In the genomic region with DNA sequence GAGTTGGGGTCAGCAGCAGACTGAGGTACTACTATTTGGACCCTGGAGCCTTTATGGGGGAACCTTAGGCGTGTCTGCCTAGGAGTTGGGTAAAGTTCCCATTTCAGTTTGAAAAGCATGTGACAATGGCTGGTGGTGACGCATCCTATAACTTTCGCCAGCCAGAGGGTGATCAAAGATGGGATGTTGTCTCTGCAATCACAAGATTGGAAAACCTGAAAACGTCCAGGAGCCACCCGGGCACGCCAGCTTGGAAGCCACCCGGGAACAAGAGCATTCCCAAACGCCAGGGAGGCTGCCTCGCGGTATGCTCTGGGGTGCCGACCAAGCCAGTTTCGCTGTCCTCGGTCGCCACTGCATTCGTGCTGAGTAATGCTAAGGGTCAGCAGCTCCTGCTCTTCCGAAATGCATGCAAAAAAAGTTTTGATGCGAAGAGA, we compare ENCODE assay signal across 1 mouse cellular context.
TF ChIP-seq lines count a peak whose summit lies in the region.

No protein-coding gene starts in this region.

TF ChIP-seq in CH12.LX, 34 proteins besides CTCF, POLR2A, EP300 and RAD21 (continued from another document):
- 0 out of 2 replicates have a peak, but pooled peaks have one; percentile 82 for TF ChIP-seq CHD1 (IDR thresholded peaks at IDR 0.05; ENCODE audit: low read depth, low read length)
- TF ChIP-seq POLR2AphosphoS2 (IDR thresholded peaks at IDR 0.05; ENCODE audit: low read depth, low read length): peak; percentile 2; the same call in 1 of the 2 replicates
- no peak for TF ChIP-seq MAZ (IDR thresholded peaks at IDR 0.05; ENCODE audit: low read depth, low read length)
- TF ChIP-seq JUND (conservative IDR thresholded peaks at IDR 0.05; ENCODE audit: low read depth, low read length): 0 out of 2 replicates have a peak, but pooled peaks have one; percentile 33
- TF ChIP-seq MXI1 (IDR thresholded peaks at IDR 0.05; ENCODE audit: low read depth, low read length): peak; percentile 64; the same call in 1 of the 2 replicates
- TF ChIP-seq ZMIZ1 (IDR thresholded peaks at IDR 0.05; ENCODE audit: low read depth, low read length): no peak
- no peak for TF ChIP-seq HCFC1 (IDR thresholded peaks at IDR 0.05; ENCODE audit: low read depth, low read length)
